Mouse (Mus musculus) cerebellum, adult 11-12 months (tissue): ENCODE results near the gene Mrtfb.

Experiments used
- DNase-seq: peaks from one replicate; pipeline ENCODE4 v3.0.0; 2022

Mrtfb gene

DNA sequence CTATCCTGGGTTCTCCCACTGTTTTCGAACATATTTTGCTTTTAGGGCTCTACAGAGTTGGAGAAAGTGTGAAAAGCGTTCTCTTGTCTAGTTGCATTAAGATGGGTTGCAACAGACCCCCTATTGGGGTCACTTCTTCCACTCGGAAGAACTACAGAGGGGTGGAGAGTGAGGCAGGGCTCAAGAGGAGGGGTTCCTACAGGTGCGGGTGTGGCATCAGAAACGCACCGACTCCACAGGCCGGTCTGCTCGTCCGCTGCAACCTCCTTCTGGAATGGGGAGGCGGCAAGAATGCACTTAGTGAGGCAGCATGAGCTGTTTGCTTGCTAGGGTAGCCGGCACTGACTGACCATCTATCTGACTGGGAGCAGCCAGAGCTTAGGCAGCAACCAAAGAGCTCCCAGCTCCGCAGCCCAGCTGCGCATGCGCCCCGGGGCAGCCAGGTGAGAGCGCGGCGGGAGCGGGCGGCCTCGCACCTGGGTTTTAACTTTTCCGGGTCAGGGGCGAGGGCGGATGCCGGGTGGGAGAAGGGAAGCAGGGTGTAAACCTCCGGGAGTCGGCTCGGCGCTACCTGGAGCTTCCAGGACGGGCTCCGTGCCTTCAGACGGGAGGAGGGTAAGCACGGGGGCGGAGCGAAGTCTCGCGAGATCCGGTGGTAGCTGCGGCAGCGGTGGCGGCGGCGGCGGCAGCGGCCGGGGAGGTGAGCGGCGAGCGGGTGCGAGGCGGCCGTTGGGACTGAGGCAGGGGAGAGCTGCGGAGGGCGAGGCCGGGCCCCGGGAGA is at the start of gene Mrtfb:
Gene Mrtfb, plus strand, starts transcription at position 627 of the 781 bp plus-strand sequence.
- peak; percentile 90 for DNase-seq

DNA sequence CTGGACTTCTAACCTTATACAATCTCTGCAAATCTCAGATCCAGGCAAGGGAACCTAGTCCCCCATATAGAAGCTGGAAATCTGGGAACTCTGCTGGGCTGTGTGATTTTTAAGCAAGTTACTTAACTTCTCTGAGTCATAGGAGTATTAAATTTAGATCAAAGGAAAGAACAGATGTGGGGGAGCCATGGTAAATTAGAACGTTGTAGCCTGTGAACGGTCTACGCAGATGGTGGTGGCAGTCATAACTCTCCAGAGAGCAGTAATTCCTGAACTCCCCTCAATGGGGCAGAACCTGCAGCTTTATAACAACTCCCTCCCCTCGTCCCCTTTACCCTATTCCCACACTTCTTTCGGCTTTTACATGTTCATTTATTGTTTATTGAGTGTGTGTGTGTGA is 48.6 kb upstream of the Mrtfb start:
- DNase-seq = no peak

DNA sequence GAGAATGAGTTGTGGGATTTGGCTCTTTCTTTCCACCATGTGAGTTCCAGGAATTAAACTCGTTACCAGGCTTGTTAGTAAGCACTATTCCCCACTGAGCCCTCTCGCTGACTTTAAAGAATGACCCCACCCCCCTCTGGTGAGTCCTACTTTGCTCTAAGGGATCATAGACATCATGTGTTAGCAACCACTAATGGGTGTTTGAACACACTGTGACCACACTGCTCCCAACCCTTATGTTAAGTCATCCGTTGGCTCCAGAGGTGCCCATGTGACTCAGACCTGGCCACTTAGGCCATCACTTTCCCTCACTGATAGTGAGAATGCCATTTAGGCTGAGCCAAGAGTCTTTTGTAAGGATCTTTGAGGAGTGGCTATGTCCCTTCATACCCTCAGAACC is 48.2 kb upstream of the Mrtfb start:
- DNase-seq = no peak

DNA sequence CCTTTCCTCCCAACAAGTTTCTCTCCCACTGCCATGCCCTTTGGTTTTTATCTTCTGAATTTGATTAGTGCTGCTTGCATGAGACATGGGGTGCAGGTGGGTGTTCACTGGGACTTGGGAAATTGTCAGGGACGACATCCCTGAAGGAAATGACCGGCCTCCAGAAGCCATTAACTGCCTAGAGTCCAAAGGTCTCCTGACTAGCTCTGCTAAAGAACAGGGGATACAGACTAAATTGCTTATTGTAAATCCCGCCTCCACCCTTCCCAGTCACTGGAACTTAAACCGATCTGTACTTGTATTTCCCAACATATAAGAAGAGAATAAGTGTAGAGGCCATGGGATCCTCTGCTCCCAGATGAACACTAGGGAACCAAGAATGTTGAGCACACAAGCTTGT is 43.5 kb upstream of the Mrtfb start:
- DNase-seq = no peak

DNA sequence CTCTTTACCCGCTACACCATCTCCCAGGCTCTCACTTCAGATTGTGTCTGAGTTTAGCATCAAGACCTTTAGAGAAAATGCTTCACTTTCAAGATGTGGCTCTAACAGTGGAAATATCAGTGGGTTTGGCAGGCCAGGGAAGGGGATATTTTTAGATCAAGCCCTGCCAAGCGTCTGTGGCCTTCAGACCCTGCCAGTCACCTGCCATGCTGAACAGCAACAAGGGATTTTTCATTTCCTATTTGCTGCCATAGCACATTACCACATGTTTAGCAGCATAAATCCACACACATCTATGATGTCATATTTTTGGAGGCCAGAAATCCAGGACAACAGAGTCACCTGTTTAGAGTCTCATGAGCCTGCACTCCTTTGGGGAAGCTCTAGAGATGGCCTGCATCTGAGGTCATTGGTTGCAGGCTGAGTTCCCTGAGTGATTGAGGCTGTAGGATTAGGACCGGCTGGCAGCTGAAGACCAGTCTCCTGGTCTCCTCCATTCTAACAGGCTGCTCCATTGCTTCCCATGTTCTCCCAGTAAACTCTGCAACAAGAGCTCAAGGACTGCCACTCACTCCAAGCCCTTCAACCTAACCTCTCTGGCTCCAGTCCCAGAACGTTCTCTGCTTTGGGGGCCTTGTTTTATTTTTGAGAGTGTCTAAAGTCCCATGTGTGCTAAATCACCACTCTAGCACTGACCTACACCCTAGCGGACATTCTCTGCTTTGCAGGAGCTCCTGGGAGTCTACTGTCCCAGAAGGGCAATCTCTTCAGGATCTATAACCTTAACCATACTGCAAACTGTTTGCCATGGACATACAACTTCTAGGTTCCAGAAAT is 39.9 kb upstream of the Mrtfb start:
- no peak for DNase-seq

DNA sequence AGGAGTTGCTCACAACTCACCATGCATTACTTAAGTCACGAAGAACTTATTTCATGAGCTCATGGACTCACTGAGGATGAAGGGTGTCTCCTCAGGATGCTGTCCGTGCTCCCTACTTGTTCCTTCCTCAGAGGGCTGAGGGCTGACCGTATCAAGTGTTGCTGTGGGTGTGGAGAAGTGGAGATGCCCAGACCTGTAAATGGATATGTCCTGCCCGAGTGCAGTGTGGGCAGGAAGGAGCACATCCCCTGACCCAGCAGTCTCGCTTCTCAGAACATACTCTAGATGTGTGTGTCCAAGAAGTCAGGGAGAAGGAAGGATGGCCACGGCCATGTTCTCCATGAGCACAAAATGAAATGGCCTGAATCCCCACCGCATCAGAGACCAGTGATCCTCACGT is 38.3 kb upstream of the Mrtfb start:
- no peak for DNase-seq

DNA sequence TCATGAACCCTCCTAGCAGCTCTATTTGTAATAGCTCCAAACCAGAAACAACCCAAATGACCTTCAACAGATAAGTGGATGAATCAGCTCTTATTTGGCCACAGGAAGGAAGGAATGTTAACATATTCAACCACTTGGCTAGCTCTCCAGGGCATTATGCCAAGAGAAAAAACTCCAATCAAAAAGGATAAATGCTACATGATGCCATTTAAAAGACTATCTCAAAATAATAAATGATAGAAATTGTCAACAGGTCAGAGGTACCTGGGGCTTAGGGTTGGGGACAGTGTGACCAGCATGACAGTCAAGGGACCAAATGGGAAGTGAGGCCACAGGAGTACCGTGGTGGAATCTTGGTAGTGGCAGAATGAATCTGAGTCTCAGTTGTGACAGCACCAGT is 34.8 kb upstream of the Mrtfb start:
- DNase-seq = no peak

DNA sequence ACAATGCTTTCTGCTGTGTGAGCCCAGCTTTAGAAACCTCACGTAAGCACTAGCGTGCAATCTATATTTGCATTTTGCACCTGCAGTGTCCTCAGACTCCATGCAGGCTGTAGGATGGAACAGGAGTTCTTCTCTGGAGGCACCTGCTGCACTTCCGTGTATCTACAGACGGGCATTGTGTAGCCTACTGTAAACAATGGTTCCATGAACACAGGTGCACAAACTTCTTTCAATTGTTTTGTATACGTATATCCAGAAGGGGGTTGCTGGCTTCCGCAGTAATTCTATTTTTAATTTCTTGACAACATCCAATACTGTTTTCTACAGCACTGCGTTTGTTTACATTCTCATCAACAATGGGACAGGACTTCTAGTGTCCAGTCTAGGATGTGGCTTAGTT is 24.2 kb upstream of the Mrtfb start:
- no peak for DNase-seq

DNA sequence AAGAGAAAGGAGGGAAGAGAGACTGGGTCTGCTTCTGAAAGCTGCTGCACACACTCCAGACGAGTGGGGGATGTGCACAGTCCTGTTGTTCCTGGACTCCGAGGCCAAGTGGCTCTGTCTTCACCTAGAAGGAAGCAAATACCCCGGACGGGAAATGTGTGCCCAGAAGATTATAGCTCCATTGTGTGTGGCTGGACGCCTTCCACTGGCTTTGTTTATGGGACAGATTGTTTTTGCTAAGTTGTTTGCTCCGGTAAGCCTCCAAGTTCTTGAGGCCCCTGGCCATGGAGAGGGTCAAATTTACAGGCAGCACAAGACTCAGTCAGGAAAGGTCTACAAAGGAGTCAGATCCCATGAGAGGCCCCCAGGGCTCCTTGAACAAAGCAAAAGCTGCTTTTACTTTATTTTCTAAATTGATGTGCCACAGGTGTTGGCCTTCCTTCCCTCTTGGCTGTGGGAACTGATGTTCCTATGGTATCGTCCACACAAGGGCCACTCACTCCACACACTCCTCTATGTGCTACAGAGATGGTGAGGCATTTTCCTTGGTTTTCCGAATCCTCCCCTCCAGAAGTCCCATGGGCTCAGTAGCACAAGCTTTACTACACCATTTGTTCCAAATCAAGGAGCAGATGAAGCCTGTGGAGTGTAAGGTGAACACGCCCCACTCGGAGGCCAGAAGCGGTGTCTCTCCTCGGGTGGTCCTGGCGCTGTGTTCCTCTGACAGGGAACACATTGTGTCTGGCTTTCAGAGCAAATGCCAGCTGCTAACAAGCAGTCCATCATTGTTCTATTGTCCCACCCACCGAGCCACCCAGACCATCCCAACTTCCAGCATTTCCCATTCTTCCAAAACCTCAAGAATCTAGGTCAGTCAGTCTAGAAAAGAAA is 23.1 kb upstream of the Mrtfb start:
- no peak for DNase-seq

DNA sequence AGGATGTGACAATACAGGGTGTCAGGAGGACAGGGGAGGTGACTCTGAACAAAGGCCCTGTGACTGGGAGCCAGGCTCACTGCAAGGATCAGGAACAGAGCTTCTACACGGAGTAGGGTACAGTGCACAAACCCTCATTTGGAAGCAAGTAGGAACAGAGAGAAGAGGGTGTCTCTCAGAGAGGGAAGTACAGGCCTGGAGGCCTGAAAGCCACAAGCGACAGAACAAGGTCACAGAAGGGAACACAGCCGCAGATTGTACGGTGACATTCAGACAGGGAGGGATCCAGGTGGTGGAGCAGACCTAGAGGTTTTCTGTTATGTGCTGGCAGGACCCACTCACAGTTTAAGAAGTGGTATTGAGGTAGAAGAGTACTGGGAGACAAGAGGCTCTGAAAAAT is 17.2 kb upstream of the Mrtfb start:
- no peak for DNase-seq

DNA sequence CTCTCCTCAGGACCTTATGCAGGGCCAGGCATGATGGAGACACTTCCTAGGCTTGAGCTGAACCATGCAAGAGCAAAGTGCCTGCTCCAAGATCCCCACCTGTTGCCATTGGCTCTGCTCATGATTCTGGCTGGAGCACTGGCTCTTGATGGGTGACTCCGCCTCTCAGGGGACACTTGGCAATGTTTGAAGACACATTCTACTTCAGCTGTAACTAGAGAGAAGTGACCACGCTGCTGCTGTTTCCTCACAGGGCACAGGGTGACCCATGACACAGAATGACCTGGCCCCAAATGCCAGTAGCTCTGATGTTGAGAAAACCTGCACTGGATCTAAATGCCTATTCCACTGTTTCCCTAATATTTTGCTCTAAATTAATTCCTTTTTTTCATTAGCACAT is 16.7 kb upstream of the Mrtfb start:
- DNase-seq = no peak

DNA sequence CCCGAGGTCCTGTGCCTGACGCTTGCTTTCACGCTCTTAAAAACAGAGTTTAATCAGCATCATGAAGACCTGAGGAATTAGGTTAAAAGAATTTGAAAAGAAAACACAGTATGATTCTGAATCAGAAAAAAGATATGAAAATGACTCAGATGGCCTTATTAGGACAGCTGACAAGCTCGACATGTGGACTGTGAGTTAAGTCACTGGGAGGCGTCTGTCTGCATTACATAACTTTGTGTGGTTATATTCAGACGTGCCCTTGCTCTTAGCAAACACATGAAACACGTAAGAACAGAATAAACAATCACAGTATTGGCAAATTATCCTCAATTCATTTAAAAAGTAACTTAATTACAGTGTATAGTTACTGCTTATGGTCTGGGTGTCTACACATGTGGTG is 16.0 kb upstream of the Mrtfb start:
- DNase-seq = no peak

DNA sequence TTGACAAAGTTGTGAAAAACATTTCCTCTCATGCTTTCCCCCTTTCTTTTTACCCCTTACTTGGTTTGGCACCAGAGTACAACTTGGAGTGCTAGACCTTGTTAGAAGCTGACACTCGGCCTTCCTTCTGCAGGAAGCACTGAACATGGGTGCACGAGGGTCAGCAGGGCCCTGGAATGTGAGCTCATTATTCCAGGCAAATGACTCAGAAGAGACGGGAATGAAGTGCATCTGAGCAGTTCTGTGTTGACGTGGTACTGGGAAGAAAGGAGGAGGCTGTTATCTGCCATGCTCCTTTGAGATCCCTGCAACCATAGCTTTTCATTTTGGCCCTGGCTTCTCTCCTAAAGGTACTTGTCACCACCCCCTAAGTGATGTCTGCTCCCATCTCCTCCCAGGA is 10.6 kb upstream of the Mrtfb start:
- DNase-seq = no peak

DNA sequence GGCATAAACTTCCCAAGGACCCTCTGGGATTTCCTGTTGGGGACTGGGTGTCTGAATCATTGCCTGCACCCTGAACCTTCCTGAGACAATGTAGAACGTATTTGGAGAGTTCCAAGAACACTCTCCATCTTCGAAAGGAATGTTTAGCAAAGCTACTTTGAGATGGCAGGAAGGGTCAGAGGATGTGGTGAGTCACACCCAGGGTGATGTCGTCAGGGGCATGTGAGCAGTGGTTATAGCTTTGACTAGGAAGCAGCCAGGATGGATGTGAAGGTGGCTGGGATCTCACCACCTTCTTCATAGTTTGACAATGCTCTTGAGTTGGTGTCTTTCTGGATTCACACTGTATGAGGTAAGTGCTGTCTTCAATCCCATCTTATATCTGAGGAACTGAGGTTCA is 9.4 kb upstream of the Mrtfb start:
- no peak for DNase-seq

DNA sequence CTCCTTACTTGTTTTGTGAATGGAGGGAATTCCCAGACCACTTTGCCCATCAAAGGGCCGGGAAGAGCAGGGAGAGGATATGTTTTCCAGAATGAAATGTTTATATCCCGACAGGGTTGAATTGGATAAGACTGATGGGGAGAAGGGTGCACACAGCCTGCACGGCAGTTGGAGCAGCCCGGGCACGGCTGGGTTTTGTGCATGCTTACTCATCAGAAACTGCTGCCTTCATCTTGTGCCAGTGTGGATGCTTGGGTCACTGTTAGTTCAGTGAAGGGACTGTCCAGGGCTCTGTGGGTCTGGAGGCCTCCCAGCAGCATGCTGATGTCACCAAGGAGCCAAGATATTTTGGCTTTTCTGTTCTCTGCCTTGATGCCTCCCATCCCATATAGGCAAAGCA is 6.2 kb upstream of the Mrtfb start:
- no peak for DNase-seq

DNA sequence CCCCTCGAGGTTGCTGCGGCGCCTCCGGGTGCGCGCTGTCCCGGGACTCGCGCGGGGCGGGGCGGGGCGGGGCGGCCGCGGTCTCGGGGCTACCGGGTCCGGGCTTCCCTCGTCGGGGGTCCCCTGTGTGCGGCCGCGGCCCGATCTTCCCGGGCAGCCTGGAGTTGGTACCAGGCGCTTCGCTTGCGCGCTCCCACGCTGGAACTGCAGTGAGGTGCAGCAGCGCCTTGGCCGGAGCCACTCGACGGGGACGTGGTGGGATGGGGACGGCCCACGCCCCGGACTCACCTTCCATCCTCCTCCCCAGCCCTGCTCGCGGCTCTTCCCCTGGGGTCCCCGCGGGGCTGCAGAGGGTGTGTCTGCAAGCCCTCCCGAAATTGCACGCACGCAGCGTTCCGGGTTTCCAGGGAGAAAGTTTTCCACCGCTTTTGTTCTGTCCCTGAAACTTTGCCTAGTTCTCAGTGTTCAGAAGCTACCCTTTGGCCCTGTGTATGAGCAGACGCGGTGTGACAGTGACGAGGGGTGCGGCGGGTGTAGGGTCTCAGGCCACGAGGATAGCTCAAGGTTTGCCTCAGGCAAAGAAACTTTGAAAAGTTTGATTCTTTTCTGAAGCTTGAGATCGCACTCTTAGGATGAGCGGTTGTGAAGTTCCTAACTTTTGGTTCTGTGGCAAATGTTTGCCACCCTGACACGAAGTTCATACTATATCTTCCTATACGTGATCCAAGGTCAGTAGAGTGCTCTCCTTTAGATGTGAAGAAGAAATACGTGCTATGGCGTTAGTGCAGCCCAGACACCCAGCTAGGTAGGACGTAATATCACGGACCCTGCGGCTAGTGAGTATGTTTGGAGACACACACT is 616 bp downstream of the Mrtfb start:
- DNase-seq = peak; percentile 46

DNA sequence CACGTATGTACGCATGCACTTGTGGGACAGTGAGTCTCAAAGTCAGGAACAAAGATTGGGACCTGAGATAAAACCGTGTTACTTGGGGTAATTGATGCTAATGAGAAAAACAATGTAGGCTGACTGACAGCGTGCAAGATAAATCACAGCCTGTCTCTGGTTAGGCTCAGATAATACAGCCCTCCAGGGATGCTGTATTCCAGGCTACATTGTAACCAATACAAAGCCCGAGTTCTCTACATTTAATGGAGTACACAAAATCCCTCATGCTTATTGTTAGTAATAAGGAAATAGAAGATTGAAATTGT is 1.2 kb downstream of the Mrtfb start:
- no peak for DNase-seq

DNA sequence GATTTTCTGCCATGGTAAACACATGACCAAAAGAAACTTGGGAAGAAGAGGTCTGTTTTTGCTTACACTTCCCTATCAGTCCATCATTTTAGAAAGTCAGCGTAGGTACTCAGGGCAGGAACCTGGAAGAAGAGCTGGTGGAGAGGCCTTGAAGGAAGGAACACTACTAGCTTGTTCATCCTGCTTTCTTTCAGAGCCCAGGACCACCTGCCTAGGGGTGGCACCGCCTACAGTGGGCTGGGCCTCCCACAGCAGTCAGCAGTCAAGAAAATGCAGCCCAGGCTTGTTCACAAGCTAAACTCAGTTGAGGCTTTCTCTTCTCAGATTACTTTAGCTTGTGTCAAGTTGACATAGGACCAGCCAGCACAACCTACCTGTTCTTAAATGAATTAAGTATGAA is 2.7 kb downstream of the Mrtfb start:
- DNase-seq = no peak

DNA sequence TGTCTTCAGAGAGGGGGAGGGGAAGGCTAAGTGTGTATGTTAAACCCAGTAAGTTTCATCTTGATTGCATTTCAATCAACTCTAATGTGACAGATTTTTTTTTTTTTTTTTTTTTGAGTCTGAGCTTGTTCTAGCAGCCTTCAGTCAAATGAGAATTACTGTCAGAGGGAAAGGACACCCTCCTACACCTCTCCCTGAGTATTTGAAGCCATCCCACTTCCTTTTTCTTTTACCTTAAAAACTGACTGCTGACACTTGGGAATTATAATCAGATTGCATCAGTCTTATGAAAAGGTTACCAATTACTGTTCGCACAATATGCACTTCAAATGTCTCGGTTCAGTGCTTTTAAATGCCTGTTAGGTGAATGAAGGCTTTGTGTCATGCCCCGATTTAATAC is 10.0 kb downstream of the Mrtfb start:
- DNase-seq = no peak

DNA sequence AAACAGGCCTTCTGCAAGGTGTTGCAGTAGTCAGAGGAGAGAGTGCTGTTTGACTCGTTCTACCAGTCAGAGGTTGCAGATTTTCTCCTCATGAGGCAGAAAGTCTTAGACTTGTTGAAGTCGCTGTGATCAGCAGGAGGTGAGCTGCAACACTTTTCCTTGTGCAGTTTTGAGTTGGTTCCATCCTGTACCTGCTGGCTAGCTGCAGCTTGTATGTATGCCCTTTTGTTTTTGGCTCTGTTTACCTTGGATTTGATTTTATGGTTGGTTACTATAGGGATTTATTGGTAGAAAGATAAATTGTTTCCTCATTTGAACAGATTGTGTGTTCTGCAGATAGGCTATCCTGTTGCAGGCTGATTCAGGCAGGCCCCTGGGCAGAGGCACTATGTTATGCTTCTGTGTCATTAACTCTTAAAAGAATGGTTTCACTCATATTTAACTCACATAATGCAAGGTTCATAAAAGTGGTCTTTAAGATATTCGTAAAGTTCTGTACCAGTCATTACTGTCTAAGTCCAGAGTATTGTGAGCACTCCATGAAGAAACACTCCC is 11.1 kb downstream of the Mrtfb start:
- no peak for DNase-seq

DNA sequence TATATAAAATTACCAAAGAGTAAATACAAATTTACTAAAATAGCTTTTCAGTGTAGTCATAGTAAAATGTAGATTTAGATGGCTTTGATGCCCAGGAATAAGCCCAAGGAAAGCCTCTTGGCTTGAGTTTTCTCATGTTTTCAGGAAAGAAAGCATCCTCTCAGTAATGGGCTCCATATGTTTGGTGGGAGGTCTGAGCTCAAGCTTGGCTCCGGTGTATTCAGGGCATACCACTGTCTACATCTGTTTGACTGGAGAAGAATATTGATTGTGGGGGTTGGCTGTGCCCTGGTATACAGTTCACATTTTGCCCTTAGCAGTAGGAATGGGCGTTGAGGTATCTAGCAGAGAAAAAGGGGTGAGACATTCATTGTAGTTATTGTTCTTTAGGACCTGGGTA is 13.1 kb downstream of the Mrtfb start:
- no peak for DNase-seq

DNA sequence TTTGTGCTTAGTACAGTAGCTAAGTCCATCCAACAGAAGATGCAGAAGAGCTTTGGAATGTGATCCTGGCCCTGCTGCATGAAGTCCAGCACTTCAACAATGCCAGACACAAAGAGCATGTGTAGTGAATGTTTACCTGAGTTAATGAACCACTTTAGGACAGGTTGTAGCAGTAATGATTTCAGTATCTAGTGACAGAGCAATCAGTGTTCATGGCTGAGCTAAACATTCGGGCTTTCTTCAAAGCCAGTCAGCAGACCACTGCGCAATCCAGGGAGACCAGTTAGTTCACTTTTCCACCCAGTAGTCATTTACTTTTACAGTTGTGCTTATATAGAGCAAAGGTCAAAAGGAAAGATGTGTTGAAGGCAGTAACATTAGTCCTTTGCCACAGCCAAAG is 20.0 kb downstream of the Mrtfb start:
- DNase-seq = no peak
